Mouse (Mus musculus) cerebellum, adult 8-10 months (tissue): ENCODE measurements around the gene C1rl.
"Not testable (repeated sequence)": the region's sequence is repeated elsewhere in the genome, so short reads cannot be mapped to it uniquely, and the experiment has no call there.

Experiments
- DNase-seq: peaks from one replicate; pipeline ENCODE4 v3.0.0; 2022

C1rl gene

DNA sequence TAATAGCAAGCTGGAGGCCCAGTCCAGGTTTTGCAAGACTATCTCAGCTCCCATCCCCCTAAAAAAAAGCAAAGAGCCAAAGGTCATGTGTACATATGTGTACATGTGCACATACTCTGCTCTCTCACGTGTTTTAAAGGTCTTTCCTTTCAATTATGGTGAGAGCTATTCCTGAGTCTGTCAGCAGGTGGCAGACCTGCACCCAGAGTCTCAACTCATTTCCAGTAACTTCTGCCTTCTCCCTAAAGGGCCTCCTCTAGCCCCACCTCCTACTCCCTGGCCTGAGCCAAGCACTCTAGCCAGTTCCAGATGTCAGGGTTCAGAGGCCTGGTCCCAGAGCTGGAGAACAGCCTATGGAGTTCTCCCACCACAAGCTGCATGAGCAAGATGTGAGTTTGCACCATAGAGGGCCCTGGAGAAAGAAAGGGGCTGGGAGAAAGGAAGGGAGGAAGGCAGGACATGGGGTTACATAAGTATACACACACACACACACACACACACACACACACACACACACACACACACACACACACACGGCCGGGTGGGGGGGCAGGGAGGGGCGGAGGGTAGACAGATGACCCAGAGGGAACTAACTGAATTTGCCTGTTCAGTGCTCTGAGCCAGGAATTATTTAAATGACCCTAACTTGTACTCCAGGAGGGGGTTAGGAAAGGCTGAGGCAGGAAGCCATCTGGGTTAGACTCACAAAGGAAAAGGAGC is at the start of gene C1rl:
Gene C1rl (plus strand): TSS at position 272 of the 720 bp plus-strand sequence.
- DNase-seq: peak; percentile 71

GRCm38 (mm10) chr6:124443338-124443737 is 49.6 kb upstream of the C1rl start:
- DNase-seq: no peak

DNA sequence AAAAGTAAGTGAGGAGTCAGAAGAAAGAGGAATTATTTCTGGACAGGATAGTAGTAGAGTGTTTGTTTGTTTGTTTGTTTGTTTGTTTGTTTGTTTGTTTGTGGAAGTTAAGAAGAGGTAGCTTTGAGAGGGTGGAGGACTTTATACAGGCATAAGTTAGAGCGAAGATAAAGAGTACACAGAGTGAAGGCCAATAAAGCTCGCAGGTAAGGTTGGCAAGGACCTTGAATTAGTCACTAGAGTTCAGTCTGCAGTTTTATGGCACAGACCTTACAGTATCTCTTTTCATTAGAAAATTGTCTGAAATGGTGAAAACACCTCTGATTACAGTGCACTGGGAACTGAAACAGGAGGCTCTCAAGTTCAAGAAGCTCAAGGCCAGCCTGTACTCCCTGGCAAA is 46.9 kb upstream of the C1rl start:
- DNase-seq: no peak

DNA sequence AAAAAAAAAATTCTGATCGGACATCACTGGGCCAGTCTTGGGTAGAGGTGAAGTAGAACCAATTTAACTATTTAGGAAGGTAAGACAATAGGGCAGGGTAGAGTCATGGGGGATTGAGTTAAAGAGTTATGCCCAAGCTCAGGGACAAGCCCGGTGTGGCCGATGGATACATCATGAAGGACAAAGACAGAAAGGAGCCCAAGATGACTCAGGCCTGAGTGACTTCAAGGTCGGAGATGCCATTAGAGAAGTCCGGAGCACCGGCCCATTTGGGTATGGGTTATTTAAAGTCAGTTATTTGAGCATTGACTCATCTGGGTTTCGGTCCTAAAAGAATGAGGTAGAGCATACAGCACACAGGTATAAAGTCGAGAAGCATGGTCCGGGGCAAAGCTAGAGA is 46.5 kb upstream of the C1rl start:
- DNase-seq: no peak

- DNase-seq: no peak
Observed at GRCm38 (mm10) chr6:124447356-124447755, 45.6 kb upstream of the C1rl start.

- DNase-seq: no peak
Observed at GRCm38 (mm10) chr6:124448186-124448852, 44.6 kb upstream of the C1rl start.

- DNase-seq: no peak
Observed at GRCm38 (mm10) chr6:124448959-124449667, 43.8 kb upstream of the C1rl start.

- DNase-seq: no peak
Observed at GRCm38 (mm10) chr6:124449668-124450383, 43.1 kb upstream of the C1rl start.

- no peak for DNase-seq
Observed at GRCm38 (mm10) chr6:124451995-124452394, 40.9 kb upstream of the C1rl start.

DNA sequence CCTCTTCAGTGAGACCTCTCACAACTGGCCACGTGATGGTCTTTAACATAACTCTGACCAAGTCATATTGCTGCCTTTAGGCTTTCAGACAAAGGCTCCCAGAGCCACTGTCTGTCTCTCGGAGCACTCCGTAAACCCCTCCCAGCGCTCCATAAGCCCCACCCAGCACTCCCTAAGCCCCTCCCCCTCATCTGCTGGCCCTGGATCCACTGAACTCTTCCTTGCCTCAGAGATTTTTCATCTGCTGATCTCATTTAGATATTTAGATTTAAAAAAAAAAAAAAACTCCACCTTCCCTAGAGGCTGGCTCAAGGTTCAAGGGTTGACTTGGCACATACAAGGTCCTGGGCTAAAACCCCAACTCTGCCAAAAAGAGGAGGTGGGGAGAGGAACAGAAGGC is 39.2 kb upstream of the C1rl start:
- DNase-seq: no peak

DNA sequence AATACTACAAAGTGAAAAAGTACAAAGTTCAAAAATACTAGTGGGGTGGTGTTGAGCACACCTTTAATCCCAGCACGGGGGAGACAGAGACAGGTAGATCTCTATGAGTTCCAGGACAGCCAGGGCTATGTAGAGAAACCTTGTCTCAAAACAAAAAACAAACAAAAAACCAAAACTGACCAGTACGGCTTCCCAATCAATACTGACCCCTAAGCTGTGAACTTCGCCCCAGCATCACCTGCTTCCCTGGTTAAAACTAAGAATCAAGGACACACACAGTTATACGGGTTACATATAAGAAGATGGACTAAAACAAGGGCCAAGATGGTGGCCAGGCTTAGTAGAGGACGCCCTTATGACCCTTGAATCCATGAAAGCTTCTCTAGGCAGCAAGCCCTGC is 36.7 kb upstream of the C1rl start:
- DNase-seq: no peak

DNA sequence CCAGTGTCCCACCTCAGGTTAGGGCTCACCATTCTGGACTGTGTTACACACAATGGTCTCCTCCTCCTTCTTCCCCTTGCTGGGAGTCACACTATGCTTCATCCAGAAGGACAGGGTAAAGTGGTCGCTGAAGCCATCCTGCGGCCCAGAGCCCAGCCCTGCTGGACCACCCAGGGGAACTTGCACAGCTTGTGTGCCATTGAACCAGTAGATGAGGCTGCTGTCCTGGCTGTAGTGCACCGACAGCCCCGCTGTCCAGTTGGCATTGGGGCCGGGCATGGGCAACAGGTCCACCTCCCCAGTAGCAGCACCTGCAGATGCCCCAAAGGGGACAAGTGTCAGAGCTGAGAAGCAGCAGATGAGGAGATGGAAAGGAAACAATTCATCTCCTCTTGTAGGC is 35.1 kb upstream of the C1rl start:
- no peak for DNase-seq

DNA sequence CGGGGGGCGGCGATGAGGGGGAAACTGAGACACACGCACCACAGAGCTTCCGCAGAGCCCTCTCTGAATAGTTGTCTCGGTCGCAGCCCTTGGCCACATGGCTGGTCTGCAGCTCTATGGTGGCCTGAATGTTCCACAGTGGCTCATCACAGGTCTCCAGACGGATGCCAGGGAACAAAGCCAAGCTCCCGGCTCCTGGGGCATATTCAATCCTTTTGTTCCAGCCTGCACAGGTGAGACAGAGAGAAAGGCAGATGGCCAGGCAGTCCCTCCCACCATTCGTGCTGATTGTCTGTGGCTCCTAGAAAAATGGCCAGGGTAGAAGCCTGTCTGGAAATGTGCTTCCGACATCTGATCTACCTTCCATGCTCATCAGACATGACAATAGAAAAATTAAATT is 34.4 kb upstream of the C1rl start:
- peak; percentile 94 for DNase-seq

- no peak for DNase-seq
Observed at GRCm38 (mm10) chr6:124459388-124459787, 33.5 kb upstream of the C1rl start.

- peak; percentile 59 for DNase-seq
Observed at GRCm38 (mm10) chr6:124463881-124464291, 29.0 kb upstream of the C1rl start.

DNA sequence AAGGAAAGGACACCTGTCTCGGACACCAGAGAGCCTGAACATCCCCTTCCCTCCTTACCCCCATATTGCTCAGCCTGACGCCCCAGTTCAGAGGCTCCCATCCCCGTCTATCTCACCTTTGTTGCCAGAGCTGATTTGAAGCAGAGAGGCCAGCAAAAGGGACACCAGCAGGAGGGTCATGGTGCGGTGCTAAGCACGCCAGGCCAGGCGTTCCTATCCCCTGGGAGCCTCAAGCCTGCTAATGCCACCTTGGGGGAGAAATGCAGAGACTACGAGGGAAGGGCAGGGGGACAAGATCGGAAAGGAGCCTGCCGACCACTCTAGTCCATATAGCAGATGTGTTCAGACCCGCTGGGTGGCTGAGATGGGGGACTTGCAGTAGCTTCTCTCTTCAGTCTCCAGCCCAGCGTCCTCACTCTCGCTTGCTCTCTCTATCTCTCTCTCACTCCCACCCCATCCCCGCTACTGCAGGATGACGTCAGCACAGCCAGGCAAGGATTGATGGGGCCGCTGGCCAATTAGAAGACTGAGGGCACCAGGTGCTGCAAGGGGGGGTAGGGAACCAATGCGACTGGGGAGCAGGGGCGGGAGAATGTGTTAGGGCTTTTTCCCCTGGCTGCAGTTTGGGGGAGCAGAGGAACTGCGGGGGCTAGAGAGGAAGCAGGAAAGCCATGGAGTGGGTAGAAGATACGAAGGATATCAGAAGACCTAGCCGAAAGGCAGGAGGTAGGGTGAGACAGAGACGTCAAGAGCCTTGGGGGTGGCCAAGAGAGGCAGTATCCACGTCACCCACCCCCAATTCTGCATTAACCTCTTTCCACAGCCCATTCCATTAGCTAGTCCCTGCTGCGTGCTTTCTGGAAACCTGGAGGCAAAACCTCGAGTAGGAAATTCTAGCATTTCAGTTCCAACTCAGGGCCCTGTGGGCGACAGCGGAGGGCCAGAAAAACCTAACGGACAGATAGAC is 28.3 kb upstream of the C1rl start, which contains the start of gene Clstn3:
Gene Clstn3 (minus strand): TSS at position 490 of the 967 bp plus-strand sequence.
- DNase-seq: peak; percentile 96

- no peak for DNase-seq
Observed at GRCm38 (mm10) chr6:124465299-124465698, 27.6 kb upstream of the C1rl start.

GRCm38 (mm10) chr6:124465729-124466128 is 27.2 kb upstream of the C1rl start:
- DNase-seq: no peak

DNA sequence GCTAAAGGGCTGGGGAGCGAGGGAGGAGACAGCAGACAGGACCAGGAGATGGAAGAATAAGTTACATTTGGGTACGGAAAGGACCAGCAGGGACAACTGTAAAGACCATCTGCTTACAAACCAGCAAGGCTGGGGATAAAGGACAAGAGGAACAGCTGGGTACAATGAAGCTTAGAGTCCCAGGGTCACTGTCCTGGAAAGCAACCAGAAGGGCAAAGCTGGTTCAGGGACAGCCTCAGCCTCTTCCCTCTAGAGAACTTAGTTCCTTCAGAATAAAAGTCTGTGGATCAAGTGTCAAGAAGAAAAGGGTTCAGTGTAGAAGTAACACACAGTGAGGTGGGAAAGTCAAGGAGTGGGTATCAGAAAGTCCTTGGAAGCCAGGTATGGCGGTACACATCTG is 21.8 kb upstream of the C1rl start:
- no peak for DNase-seq

GRCm38 (mm10) chr6:124471783-124472638 is 20.9 kb upstream of the C1rl start:
- DNase-seq: not testable (repeated sequence)

DNA sequence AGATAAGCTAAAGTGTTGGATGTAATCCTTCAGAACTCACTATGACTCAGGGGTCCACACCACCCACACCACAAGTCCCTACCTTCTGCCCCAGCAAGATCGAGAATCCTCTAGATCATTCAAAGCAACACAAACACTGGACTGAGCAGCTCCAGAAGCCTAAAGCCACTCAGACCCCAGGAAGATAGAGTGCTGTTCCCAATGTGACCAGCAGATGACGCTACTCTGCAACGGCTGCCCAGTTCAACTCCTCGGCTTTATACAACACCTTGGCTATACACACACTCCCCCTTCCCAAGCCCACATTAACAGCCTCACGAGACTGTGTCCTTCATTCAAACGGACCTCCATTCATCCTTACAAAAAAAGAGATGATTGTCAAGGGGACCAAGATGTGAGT is 20.1 kb upstream of the C1rl start:
- DNase-seq: peak; percentile 60
